Mouse (Mus musculus): Measurements from ENCODE around the gene 1700102P08Rik.

DNA sequence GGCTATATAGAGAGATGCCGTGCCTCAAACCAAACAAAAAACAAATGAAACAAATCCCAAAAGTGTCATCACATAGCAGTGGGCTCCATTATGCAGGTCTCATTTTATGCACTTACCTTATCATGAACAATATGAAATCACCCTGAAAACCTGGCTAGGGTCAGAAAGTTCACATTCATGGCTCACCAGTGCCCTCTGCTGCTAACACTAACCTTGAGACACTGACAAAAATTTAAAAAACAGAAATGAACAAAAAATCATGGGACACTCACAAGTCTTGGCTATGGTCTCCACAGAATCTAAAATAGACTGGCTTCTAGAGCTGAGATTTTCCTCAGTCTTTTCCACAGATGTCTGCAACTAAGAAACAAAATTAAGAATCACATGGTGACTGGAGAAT lies 19.6 kb downstream of the 1700102P08Rik start:
- TF ChIP-seq CTCF (IDR thresholded peaks at IDR 0.05; ENCODE audit: control insufficient read depth, insufficient read depth, low read length) (no peak), POLR2A (IDR thresholded peaks at IDR 0.05; ENCODE audit: borderline replicate concordance, control insufficient read depth, low read depth, low read length) (no peak)

All from bone marrow, adult 2 months (tissue).